Mouse (Mus musculus) cerebellum, adult 18-20 months (tissue): ENCODE data around the gene Pik3r2.
A peak's percentile ranks its signal among the peaks of the same experiment; 100 is the strongest.

Experiments used
- DNase-seq, 2 experiments: peaks; one replicate each; pipeline ENCODE4 v3.0.0; 2021

Gene Pik3r2

DNA sequence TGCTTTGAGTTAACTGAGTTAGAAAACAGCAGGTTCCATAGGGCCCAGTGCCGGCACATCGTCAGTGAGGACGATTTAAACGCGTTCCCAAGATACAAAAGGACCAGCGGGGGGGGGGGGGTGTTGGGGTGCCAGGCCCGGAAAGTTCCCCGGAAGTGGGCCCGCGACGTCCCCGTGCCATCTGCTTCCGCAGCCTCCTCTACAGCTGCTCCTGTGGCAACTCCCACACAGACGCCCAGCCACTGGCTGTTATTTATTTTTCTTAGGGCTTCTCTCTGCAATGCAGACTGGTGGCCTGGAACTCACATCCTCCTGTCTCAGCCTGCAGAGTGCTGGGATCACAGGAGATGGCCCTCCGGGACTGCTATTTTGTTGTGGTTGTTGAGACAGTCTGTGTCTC, 24.6 kb upstream of the Pik3r2 start:
- DNase-seq = no peak

- DNase-seq = no peak
These were observed 24.1 kb upstream of the Pik3r2 start for GRCm38 (mm10) chr8:70800648-70801047.

DNA sequence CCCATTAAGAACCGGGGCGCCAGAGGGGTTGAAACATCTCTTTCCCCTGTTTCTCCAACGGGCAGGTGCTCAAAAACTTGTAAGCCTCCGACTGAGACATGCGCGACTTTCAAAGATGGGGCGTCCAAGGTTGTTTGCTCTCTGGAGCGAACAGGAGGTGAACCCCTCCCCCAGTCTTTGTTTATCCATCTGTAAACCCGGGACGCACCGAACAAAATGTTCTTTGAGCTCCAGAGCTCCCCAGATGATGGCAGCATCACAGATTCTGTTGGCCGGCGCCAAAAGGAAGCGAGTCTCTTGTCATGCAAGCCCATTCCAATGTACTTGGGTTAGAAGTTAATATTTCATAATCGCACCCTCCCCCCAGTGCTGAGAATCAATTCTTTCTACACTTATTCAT, 21.8 kb upstream of the Pik3r2 start:
- DNase-seq = no peak

GRCm38 (mm10) chr8:70797081-70798070, 20.9 kb upstream of the Pik3r2 start:
- DNase-seq = peak; percentile 78 to 83

DNA sequence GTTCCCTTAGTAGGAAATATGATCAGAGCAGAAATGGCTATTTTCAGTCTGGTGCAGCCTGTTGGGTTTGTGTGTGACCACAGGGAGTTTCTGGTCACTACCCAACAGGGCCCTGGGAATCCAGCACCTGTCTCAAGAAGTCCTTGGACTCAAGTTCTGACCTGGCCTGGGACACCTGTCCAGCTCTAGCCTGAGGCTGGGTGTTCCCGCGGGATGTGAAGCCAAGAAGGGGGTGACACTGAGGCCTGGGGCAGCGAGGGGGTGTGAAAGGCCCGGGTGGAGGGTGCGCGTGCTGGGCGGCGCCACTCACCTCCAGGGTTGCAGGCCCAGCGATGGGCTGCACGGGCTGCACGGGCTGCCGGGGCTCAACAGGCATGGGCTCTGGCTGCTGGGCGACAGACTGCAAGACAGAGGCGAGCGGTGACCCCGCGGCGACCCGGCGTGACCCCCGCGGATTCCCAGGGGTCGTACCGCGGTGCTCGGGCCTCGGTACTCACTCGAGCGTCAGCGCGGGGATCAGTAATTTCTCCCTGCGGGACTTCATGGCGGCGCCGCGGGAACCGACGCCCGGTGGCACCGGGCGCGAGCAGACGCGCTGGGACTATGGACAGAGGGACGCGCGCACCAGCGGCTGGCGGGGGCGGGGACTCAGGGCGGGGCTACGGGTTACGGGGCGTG, 20.0 kb upstream of the Pik3r2 start:
- no peak for DNase-seq

DNA sequence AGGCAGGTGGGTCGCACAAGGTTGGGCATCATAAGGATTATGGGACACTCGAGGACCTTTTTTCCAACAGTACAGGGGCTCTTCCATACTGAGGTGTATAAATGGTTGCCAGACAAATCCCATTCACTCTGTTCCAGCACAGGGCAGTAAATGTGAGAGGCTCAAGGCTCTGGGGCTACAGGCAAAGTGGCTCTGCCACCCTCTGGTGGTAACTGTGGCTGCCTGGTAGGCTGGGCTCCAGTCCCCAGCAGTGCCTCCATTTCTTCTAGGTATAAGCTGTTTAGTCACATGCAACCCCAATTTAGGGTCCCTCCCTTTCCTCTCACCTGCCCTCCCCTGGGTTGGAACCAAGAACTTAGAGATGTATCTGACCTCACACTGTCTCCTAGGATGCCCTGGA, 18.9 kb upstream of the Pik3r2 start:
- no peak for DNase-seq

- no peak for DNase-seq
These were observed 17.7 kb upstream of the Pik3r2 start for GRCm38 (mm10) chr8:70794215-70794614.

DNA sequence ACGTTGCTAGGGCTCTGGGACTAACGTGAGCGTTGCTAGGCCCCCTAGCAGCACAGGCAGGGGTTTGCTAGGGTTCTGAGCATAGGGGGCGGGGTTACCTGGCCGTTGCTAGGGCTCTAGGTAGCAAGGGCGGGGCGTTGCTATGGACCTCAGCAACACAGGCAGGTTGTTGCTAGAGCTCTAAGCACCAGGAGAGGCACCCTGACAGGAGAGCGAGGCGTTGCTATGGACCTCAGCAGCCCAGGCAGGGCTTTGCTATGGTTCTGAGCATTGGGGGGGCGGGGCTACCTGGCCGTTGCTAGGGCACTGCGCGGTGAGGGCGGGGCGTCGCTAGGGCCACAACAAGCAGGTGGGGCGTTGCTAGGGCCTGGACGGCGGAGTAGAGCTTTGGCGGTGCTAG, 16.2 kb upstream of the Pik3r2 start:
- peak; percentile 65 for DNase-seq

DNA sequence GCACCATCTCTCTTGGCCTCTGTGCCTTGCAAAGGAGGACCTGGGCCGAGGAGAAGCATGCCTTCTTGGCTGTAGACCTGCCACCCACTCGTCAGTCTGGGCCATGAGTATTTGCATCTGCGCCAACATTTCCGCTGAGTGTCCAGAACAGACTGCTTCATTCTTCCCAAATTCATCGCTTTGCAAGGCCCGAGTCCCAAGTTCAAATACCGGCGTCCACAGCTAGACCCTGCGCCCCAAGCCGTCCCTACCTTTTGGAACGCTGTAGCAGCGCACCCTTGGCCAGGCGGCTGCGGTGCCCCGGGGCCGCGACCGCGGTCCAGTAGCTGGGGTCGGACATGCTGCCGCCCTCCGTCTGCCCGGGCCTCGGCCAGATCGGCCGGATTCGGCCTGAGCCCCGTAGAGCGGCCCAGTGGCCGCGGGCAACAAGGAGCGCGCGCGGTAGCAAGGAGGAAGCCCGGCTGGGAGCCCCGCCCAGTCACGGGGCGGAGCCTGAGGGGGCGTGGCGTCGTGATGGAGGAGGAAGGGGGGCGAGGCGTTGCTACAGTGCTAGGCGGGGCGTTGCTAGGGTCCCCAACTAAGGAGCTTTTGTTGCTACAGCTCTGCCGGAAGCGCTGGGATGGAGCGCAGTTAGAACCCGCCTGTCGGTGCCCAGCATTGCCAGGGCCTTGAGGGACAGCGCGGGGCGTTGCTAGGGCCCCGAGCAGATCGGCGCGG, 15.6 kb upstream of the Pik3r2 start:
- peak; percentile 85 to 90 for DNase-seq

- DNase-seq = no peak
These were observed 14.8 kb upstream of the Pik3r2 start for GRCm38 (mm10) chr8:70791294-70791701.

GRCm38 (mm10) chr8:70790846-70791245, 14.3 kb upstream of the Pik3r2 start:
- DNase-seq = no peak

DNA sequence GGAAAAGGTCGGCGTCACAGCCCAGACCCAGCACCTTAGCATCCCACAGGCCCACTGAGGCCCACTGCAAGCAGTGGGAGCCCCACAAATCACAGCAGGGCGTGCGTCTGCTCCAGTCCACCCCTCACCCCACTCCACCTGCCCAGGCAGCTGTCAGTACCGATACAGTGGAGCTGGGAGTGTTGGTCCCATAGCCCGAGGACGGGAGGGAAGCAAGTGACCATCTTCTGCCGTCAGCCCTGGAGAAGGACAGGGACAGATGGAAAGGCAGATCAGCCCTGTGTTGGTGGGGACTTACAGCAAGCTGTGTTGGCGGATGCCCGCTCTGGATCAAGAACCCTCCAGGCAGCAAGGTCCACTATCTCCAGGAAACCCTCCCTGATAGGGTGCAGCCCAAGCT, 12.5 kb upstream of the Pik3r2 start:
- no peak for DNase-seq

- DNase-seq = peak; percentile 88 to 91
These were observed 11.6 kb upstream of the Pik3r2 start for GRCm38 (mm10) chr8:70787941-70788667.

DNA sequence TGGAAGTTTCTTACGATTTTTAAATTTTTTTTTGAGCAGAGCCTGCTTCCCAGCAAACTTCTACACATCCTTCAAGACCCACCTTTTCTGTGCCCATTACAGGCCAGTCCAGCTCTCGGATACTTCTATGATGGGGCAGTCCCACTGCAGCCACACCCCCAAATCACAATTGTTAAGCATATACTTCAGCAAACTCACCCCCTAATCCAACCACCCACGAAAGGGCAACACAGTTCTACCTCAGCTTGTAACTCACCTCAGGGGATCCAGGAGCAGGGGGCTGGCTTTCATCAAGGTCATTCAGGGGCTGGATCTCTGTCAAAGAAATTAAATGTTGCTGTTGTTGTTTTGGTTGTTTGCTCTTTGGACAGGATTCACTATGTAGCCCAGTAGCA, 10.5 kb upstream of the Pik3r2 start:
- no peak for DNase-seq

- DNase-seq = no peak
These were observed 10.0 kb upstream of the Pik3r2 start for GRCm38 (mm10) chr8:70786291-70787050.

DNA sequence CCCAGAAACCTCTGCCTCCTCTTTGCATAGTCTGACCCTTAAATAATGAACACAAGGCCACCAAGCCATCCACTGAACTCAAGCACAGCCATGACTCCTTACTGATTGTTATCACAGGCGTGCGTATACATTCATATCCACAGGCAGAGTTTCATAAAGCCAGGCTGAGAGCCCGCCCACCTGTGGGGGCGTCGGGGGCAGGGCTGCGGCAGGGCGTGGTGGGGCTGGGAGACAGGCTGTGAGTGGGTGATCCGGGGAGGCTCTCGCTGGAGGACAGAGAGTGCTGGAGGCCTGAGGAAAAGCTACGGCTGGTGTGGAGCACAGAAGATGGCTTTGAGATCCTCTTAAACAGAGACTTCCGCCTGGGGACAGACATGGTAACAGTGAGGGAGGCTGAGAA, 3.6 kb upstream of the Pik3r2 start:
- no peak for DNase-seq

GRCm38 (mm10) chr8:70775851-70776495, 540 bp downstream of the Pik3r2 start:
- no peak for DNase-seq

DNA sequence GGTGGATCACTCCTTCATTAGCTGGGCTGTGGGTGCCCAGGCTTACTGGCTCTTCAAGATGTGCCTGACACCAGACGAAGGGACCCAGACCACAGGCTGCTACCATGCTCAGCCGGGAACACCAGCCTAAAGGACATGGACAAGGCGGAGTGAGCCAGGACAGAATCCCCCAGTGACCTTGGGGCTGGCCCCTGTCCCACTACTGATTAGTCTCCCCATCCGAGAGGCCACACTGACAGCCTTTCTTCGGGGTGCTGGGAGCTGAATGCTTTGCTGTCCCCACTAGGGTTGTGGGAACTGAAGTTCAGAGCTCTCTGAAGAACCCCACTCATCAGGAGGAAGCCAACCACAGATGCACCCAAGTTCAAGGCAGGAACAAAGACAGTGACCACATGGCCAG, 1.3 kb downstream of the Pik3r2 start:
- DNase-seq = no peak

- no peak for DNase-seq
These were observed 1.8 kb downstream of the Pik3r2 start for GRCm38 (mm10) chr8:70774740-70775139.

DNA sequence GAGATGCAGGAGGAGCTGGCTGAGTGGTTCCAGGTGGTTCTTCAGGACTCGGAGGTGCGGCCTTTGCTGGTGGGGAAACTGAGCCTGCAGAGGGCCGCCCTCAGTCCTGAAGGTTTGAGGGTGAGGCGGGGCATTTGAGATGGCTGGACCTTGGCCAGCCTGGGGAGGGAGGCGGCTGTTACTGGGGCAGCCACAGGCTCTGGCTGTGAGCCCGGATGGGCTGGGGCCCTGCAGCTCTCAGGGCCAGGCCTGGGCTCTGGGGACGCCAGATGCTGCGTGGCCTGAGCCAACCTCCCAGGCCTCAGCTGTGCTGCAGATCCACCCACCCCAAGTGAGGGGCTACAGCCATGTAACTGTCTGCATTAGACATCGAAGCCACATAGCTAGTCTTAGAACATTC, 2.7 kb downstream of the Pik3r2 start:
- peak; percentile 76 to 82 for DNase-seq

DNA sequence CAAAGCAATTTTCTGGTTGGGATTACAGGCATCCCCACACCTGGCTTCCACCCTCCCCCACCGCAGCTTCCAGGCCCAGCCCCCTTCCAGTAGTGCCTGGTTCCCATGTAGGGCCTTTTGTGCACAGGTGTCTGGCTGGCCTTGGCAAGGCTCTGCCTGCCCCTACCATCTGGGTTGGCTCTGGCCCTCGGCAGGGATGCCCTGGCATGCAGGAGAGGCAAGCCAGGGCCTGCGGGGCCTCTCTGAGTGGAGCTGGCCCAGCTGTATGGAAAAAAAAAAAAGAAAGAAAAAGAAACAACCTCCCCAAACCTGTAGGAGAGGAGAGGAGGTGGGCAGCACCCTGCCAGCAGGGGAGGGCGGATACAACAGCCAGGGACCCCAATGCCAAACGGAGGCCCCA, 3.1 kb downstream of the Pik3r2 start:
- peak; percentile 77 to 82 for DNase-seq
